Mouse (Mus musculus) midbrain, embryonic 10.5 days (tissue): Measurements from ENCODE around the gene Dnah11. TPM values are rescaled to one million over a fixed set of nuclear protein-coding genes. Genes with fewer than 3 reads are reported as not detected.

Source experiments
- DNase-seq: peaks from one replicate; pipeline ENCODE4 v3.0.0-alpha.2; 2017; ENCODE audit warnings: low spot score
- H3K27ac ChIP-seq: fragments of 300-500 bp; sonication (generic); replicated peaks from 2 replicates; pipeline ENCODE4 v1.5.1; 2016; ENCODE audit warnings: mild to moderate bottlenecking
- H3K27me3 ChIP-seq: fragments of 300-500 bp; sonication (generic); 2 replicates; pipeline ENCODE4 v1.6.1; 2016; ENCODE audit warnings: low read depth, mild to moderate bottlenecking; ENCODE audit not compliant: poor library complexity, severe bottlenecking
- H3K36me3 ChIP-seq: fragments of 300-500 bp; sonication (generic); 2 replicates; pipeline ENCODE4 v1.6.1; 2016; ENCODE audit warnings: mild to moderate bottlenecking, moderate library complexity
- H3K4me1 ChIP-seq: fragments of 300-500 bp; sonication (generic); 2 replicates; pipeline ENCODE4 v1.6.1; 2016
- H3K4me3 ChIP-seq: fragments of 300-500 bp; sonication (generic); 2 replicates; pipeline ENCODE4 v1.5.1; 2016; ENCODE audit warnings: mild to moderate bottlenecking, moderate library complexity
- H3K9me3 ChIP-seq: fragments of 300-500 bp; sonication (generic); replicated peaks from 2 replicates; pipeline ENCODE4 v1.6.1; 2016; ENCODE audit warnings: mild to moderate bottlenecking
- WGBS: fragments of 180-500 bp; shearing (Covaris S2); methylation state at CpG from one replicate; pipeline ENCODE4 v1.1.7; 2016; 5-methylcytosine and 5-hydroxymethylcytosine counted together
- polyA plus RNA-seq: library from polyadenylated mRNA; unstranded; fragments of >200 nt; fragmentation: Nextera tagmentation; extraction: Ambion mirVana; gene quantifications from 2 replicates; pipeline ENCODE4 v1.2.1, GENCODE M21; 2016

Dnah11 gene
- polyA plus RNA-seq, 1 experiment from 2014 or later, result 0.26 TPM

DNA sequence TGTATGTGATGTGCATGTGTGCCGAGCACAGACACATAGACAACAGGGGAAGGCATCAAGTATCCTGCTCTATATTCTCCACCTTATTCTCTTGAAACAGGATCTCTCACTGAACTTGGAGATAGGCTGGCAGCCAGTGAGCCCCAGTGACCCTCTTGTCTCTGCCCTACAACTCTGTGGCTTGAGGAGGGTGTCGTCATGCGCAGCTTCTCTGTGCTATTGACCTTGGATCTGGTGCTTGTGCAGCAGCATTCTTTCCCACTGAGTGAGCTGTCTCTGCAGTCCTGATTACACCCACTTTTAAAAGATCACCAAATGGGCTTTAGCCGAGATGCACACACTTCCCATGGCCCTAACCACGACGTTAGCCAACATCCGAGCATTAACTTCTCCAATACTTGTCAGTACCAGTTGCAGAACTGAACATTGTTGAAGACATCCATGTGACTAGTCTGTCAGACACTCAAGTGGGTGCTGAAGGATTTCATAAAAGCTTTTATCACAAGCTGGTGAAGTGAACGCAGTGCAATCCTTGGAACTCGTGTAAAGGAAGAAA is 120.3 kb downstream of the Dnah11 start:
- no peaks in the 10 kb centered on the region for H3K9me3 ChIP-seq
- no peaks in the 10 kb centered on the region for H3K4me1 ChIP-seq
- no peak for DNase-seq
- no peak overlapping the region for H3K4me3 ChIP-seq
- 85% methylated on average over 9 of the region's 9 CpGs for WGBS
- H3K36me3 ChIP-seq, result no peaks in the 10 kb centered on the region
- no peak overlapping the region for H3K27ac ChIP-seq
- H3K27me3 ChIP-seq, result no peaks in the 10 kb centered on the region

DNA sequence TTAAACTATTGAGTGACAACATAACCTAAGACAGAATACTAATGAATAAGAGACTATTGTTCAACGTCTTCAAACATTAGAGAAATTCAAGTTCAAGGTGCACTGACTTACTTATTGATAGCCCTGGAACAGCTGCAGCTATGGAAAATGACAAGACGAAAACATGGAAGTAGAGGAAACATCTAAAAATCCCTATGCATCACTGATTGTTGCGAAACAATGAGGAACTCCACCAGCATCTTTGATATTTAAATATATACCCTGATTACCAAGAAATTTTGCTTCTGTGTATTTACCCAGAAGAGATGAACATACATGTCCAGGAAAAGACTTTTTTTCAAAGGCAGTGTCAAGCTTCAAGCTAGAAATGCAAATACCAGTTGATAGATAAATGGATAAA is 122.0 kb downstream of the Dnah11 start:
- 86% methylated on average over 3 of the region's 3 CpGs for WGBS
- Histone ChIP-seq H3K9me3 (no peaks in the 10 kb centered on the region), H3K4me1 (no peaks in the 10 kb centered on the region), H3K36me3 (no peaks in the 10 kb centered on the region), H3K27ac (no peak overlapping the region), H3K4me3 (no peak overlapping the region), H3K27me3 (no peaks in the 10 kb centered on the region)
- no peak for DNase-seq

DNA sequence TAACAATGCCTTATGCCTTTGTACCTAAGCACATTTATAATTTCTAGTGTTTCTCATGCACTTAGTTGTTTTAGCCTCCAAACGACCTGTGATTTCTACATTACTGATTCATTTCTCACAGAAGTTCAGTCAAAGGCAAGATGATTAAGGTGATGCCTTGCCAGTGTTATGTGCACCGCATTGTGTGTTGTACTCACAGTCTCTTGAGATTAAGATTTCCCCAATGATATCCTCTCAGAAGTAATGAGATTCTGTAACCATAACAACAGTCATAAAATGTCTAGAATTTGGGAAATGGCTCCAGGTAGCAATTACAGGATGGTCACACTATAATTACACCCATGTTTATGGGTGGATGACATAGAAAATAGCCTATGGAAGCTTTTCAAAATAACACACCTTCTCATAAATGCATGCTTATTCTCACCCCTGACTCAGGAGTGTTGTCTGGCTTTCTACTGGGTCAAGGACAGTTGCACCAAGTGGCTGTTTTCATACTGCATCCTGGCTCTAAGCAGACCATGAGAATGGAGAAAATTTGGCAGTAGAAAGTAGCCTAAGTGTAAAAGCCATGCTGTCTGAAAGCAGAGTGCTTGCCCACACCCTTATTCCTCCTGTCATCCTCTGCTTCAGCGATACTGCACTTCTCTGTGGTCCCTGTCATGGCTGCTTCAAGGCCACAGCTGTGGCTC is 126.5 kb downstream of the Dnah11 start:
- DNase-seq, result no peak
- H3K27me3 ChIP-seq, result no peaks in the 10 kb centered on the region
- no peaks in the 10 kb centered on the region for H3K4me1 ChIP-seq
- H3K4me3 ChIP-seq, result no peak overlapping the region
- H3K9me3 ChIP-seq, result no peaks in the 10 kb centered on the region
- H3K27ac ChIP-seq, result no peak overlapping the region
- 81% methylated on average over 3 of the region's 3 CpGs for WGBS
- H3K36me3 ChIP-seq, result no peaks in the 10 kb centered on the region

DNA sequence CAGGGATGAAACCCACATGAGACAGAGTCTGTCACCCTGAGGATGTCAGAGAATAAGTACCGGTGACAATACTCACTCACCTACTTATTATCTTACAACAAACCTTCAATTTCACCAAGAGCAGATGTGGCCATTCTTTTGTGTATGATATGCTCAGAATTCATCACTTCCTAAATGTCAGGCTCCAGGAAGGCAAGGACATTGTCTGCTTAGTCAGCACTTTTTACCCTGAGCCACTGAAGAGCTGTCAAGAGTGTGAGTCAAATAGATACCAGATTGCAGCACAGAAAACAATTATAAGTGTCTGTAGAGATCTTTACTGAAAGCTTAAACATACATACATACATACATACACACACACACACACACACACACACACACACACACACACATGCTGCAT is 127.2 kb downstream of the Dnah11 start:
- no peak for DNase-seq
- no peak overlapping the region for H3K4me3 ChIP-seq
- no peaks in the 10 kb centered on the region for H3K36me3 ChIP-seq
- H3K9me3 ChIP-seq, result no peaks in the 10 kb centered on the region
- WGBS, result 91% methylated on average over 1 of the region's 1 CpGs
- H3K27ac ChIP-seq, result no peak overlapping the region
- no peaks in the 10 kb centered on the region for H3K27me3 ChIP-seq
- H3K4me1 ChIP-seq, result no peaks in the 10 kb centered on the region

DNA sequence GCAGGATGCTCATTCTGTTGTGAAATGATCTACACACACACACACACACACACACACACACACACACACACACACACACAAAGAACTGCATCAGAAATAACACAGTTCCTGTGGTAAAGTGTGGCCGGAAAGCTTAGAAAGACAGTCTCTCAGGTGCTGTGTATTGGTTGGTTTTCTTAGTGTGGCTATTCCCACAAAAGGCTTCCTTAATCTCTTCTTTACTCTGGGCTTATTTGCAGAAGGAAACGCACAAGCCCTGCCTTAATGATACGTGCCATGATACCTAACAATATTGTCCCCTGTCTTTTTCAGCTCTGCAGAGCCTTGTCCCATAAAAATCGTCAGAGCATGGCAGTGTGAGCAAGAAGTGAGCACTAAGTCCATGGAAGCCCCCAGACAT is 130.1 kb downstream of the Dnah11 start:
- WGBS, result 81% methylated on average over 4 of the region's 4 CpGs
- DNase-seq, result no peak
- H3K27me3 ChIP-seq, result no peaks in the 10 kb centered on the region
- no peak overlapping the region for H3K4me3 ChIP-seq
- H3K36me3 ChIP-seq, result no peaks in the 10 kb centered on the region
- no peaks in the 10 kb centered on the region for H3K4me1 ChIP-seq
- no peaks in the 10 kb centered on the region for H3K9me3 ChIP-seq
- no peak overlapping the region for H3K27ac ChIP-seq

DNA sequence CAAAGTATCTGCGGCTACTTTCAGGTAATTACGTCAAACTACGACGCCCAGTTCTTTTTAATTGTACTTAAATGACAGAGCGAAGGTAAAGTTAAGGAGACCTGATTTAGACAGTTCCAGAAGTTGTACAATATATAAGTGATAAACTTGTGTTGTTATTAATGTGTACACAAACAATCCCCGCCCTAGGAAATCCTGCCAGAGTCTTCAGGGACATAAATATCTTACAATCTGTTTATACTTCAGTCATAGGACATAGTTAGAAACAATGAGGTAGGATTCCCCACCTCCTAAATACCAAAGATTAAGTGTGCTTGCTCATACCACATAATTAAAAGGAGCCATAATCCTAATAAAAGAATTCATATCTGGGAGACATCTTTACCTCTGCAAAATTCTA is 136.5 kb downstream of the Dnah11 start:
- Histone ChIP-seq H3K27me3 (no peaks in the 10 kb centered on the region), H3K36me3 (no peaks in the 10 kb centered on the region), H3K4me1 (0 out of 2 replicates have a peak, but pooled peaks cover 5% of the 10 kb centered on the region), H3K9me3 (no peaks in the 10 kb centered on the region), H3K4me3 (no peak overlapping the region), H3K27ac (no peak overlapping the region)
- no peak for DNase-seq
- WGBS, result 94% methylated on average over 6 of the region's 6 CpGs

DNA sequence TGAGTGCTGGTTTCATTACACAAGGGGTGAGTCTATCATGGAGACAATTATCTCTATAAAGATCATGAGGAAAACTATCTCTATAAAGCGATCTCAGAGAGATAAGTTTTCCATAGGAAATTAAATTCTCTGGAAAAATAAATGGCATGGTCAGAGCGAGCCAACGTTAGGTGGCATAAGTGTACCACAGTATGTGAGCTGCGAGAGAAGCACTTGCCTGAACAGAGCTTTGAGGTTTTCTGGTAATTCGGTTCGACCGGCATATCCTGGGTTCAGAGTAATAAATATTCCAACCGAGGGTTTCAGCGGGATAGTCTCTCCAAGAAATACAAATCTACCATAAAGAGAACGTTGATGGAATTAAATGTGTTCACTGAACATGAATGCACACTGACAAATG is 142.0 kb downstream of the Dnah11 start:
- WGBS, result 83% methylated on average over 10 of the region's 10 CpGs
- Histone ChIP-seq H3K9me3 (no peaks in the 10 kb centered on the region), H3K4me3 (no peak overlapping the region), H3K27me3 (no peaks in the 10 kb centered on the region), H3K36me3 (no peaks in the 10 kb centered on the region), H3K27ac (no peak overlapping the region), H3K4me1 (0 out of 2 replicates have a peak, but pooled peaks cover 5% of the 10 kb centered on the region)
- no peak for DNase-seq

DNA sequence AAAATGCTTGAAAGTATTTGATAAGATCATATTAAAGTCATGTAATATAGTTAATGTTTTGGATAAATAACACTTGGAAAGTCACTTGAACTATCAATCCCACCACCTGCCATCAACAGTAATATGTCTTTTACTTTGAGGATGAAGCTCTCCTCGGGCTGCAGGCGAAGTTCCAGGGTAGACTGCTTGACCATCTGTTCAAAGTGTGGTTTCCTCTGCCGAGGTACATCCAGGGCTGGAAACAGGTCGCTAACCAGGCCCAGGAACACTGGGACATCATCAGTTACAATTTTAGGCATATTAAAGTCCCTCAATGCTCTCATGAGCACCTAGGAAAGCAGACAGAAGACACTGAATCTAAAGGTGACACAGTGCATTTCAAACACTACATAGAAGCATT is 153.5 kb downstream of the Dnah11 start:
- no peak for DNase-seq
- no peaks in the 10 kb centered on the region for H3K9me3 ChIP-seq
- H3K27me3 ChIP-seq, result no peaks in the 10 kb centered on the region
- H3K4me3 ChIP-seq, result no peak overlapping the region
- no peaks in the 10 kb centered on the region for H3K36me3 ChIP-seq
- 86% methylated on average over 4 of the region's 4 CpGs for WGBS
- no peak overlapping the region for H3K27ac ChIP-seq
- 0 out of 2 replicates have a peak, but pooled peaks cover 4% of the 10 kb centered on the region for H3K4me1 ChIP-seq

DNA sequence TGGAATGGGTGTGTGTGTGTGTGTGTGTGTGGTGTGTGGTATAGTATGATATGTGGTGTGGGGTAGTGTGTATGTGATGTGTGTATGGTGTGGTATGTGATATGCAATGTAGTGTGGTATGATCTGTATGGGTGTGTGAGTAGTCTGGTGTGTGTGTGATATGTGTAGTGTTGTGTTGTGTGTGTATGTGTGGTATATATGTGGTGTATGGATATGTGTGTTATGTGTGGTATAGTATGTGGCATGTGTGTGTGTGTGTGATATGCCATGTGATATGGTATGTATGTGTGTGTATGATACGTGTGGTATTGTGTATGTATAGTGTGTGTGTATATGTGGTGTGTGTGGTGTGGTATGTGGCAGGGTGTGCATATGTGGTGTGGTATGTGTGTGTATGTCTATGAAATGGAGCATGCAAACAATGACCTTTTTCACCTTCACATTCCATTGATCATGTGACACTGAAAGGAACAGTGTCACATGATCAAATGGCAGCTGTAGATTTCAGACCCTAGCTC is 155.7 kb downstream of the Dnah11 start:
- WGBS, result 94% methylated on average over 1 of the region's 1 CpGs
- H3K4me1 ChIP-seq, result no peaks in the 10 kb centered on the region
- H3K9me3 ChIP-seq, result no peaks in the 10 kb centered on the region
- H3K27ac ChIP-seq, result no peak overlapping the region
- H3K27me3 ChIP-seq, result no peaks in the 10 kb centered on the region
- H3K36me3 ChIP-seq, result no peaks in the 10 kb centered on the region
- no peak overlapping the region for H3K4me3 ChIP-seq
- DNase-seq, result no peak

DNA sequence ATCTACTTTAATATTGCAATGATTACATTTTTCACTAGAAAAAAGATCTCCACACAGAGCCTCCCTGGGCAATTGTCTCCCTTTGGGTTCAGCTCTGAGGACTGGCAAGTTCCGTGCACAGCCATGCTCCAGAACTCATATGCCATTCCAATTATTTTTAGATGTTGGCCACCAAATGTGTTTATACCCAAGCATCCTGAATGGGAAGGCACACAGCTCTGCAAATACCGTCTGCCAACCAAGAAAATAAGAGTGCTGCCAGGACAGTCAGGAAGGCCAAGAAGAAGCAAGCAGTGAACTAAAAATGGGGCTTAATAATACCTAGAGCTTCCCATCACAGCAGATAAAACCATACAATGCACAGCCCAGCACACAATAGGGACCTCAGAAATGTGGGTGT is 156.6 kb downstream of the Dnah11 start:
- Histone ChIP-seq H3K4me1 (no peaks in the 10 kb centered on the region), H3K36me3 (no peaks in the 10 kb centered on the region), H3K27ac (no peak overlapping the region), H3K9me3 (no peaks in the 10 kb centered on the region), H3K27me3 (no peaks in the 10 kb centered on the region), H3K4me3 (no peak overlapping the region)
- no peak for DNase-seq
- WGBS, result 81% methylated on average over 2 of the region's 2 CpGs

DNA sequence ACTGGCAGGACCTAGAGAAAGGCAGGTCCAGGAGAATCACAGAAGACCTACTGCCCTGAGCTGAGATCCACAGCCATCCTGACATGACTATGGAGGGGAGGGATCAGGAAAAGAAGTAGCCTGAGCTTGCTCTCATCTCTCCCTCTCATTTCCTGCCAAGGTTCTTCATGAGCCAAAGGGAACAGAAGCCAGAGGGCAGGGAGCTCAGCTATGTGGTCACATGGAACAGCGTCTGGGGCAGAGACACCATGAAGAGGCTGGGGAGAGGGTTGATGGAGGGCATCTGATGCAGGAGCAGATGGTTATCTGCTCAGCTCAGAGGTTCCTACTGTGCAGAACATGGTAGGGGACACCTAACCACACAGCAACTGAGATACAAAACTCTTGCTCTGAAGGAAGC is 163.9 kb downstream of the Dnah11 start:
- Histone ChIP-seq H3K9me3 (no peaks in the 10 kb centered on the region), H3K4me3 (no peak overlapping the region), H3K27me3 (no peaks in the 10 kb centered on the region), H3K27ac (no peak overlapping the region), H3K36me3 (no peaks in the 10 kb centered on the region), H3K4me1 (peaks cover 4% of the 10 kb centered on the region; the same call in 1 of the 2 replicates)
- WGBS, result 93% methylated on average over 1 of the region's 1 CpGs
- DNase-seq, result no peak

DNA sequence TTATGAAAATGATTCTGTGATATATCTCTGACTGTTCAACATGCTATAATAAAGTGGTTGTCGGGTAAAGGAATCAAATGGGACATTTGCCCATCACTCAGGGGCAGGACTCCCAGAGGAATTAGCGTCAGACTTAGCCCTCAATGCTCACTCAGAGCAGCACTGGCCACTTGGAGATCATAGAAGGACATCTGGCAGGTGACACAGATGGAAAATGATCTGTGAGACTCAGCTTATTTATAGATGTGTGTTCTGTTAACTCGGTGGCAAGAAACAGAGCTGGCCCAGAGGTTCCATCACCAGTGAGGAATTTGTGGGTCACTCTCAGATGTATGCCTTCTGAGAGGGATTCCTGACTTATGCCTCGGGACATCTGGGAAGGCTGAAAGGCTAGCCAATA is 173.1 kb downstream of the Dnah11 start:
- Histone ChIP-seq H3K4me1 (peaks cover 9% of the 10 kb centered on the region), H3K4me3 (no peak overlapping the region), H3K27ac (no peak overlapping the region), H3K27me3 (peaks cover 9% of the 10 kb centered on the region; the same call in 1 of the 2 replicates), H3K36me3 (no peaks in the 10 kb centered on the region), H3K9me3 (no peaks in the 10 kb centered on the region)
- no peak for DNase-seq
- WGBS, result 86% methylated on average over 4 of the region's 4 CpGs

DNA sequence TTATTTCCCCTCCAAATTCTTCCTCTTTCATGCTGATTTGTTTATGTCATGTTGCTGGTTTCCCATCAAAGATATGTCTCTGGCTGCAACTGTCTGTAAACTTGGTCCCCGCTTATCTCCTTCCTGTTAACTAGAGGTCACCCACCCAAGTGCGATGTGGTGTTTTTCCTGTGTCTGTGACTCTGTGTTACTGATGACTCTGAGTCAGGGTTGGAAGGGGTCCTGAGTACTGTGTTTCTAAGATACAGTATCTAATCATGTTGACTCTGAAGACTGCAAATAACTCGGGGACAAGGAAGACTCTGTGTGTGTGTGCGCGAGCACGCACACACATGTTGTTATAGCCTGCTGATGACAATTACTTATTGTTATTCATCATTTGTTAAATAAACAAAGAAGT is 179.9 kb downstream of the Dnah11 start:
- H3K9me3 ChIP-seq, result no peaks in the 10 kb centered on the region
- no peak for DNase-seq

More for the DNA sequence above, 179.9 kb downstream of the Dnah11 start:
- Histone ChIP-seq H3K4me1 (no peaks in the 10 kb centered on the region), H3K27ac (no peak overlapping the region), H3K36me3 (no peaks in the 10 kb centered on the region), H3K27me3 (no peaks in the 10 kb centered on the region), H3K4me3 (no peak overlapping the region)
- WGBS, result 91% methylated on average over 6 of the region's 6 CpGs
